Mouse (Mus musculus): ENCODE measurements around the gene Mucl3.

Mucl3 gene

DNA sequence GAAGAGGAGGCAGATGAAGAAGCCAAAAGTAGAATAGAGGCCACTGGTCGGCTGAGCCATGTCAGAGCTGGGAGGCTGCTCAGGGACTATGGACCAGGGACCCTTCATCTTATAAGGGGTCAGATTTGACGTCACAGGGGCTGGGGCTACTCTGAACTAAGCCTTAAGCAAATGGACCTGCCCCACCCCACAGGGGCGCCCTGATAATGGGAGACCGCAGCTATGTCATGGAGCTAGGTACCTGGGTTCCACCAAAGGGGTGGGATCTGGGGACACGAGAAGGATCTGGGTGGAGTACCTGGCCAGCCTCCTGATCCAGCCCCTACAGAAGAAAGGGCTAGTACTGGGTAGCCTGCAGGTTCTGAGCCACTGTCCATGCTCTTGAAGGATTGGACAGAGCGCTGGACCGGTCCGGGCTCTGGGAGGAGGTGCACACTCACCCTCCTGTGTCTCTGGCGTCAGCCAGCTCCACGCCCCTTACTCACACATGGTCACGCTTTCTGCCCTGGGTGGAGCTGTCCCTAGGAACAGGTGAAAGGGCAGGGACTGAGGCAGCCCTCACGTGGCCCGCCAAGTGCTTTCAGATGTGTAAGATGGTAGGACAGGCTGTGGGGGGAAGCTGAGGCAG, at the start of gene Mucl3:
Mucl3 (minus strand) TSS at position 87 of the 628 bp plus-strand sequence.
- DNase-seq = peak in 1 of 2 experiments; percentile 53

DNA sequence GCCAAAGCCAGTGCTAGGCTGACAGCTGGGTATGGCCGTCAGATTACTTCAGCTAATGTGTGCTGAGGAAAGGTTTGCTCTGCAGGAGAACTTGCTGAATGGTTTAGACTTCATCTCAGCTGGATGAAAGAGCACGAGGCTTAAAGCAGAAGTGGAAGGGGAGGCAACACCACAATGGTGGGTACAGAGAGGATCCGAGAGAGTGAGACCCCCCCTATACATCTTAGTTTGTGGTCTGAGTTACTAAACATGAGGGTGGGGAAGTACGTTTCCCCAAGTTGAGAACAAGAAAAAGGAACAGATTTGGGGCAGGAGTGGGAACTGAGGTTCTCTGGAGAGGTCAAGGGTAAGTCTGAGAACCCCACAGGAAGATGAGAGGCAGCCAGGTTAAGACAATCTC, 48.9 kb upstream of the Mucl3 start:
- no peak for DNase-seq

DNA sequence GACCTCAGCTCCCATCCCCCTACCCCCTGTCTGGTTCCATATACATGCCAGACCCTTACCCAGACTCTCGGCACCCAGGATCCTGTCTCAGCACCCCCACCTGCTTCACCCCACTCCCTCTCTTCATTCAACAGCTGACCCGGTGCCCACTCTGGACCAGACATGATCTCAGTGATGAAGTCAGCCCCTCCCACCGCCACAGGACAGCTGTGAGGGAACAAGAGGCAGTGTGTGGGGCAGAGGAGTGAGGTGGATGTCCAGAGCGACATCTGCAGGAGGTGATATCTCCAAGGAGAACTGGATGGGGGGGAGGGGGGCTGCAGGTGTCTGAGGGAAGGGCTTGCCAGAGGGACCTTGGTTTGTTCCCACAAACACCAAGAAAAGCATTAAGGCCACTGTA, 48.3 kb upstream of the Mucl3 start:
- DNase-seq = peak in 1 of 2 experiments; percentile 32

DNA sequence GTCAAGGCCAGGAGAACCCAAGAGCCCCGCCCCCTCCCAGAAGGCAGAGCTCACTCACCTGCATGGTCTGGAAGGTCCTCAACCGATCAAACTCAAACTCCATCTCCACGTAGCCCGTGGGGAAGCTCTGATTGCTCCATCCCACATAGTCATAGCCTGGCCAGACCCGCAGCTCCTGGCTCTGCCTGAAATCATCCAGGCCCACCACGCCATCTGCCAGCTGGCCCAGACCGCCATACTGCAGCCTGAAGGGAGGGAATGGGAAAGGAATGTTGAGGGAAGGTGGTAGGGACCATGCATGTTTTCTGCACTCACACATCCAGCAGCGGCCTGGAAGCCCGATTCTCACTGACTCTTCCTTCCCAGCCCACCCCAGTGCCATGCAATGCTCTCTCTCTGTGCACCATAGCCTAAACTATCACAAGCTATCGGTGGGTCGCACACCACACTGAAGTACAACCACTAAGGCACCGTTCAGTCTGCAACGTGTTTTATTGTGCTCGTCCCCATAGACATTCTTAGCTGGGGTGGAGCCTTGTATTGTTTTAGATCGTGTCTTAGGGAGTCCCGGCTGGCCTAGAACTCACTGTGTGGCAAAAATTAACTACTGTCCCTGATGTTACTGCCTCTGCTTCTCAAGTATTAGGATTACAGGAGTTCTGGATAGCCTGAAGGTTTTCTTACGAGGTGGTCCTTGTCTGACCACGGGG, 46.6 kb upstream of the Mucl3 start:
- peak in 1 of 2 experiments; percentile 27 for DNase-seq

DNA sequence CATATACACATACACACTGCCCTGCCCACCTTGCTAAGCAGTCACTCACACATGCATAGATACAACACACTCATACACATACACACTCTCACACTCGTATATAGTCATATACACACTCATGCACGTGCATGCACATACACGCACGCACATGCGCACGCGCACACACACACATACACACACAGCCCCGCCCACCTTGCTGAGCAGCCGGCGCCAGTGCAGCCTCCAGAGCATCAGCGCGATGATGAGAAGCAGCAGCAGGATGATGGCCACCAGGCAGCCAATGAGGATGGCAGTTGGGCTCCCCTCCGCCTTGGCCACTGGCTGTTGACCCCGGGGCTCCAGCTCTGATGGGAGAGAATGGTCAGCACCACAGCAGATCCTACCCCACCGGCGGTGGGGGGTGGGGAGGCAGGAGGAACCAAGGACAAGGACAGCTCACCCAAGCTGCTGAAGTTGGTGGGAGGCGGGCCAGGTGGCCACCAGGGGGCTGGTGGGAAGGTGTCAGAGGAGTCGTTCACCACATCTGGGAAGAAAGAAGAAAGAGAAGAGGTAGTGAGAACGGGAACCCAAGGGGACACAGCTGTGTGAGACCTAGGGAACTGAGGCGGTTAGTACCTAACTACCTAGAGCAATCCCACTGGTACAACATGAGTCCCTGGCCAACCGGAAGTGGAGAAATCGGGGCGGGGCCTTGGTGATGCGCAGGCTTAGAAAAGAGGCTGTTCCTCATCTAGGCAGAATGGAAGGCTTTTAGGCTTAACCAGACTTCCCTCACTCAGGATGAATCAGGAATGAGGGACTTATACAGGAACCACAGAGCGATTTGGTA, 45.1 kb upstream of the Mucl3 start:
- DNase-seq = peak in 1 of 2 experiments; percentile 27

DNA sequence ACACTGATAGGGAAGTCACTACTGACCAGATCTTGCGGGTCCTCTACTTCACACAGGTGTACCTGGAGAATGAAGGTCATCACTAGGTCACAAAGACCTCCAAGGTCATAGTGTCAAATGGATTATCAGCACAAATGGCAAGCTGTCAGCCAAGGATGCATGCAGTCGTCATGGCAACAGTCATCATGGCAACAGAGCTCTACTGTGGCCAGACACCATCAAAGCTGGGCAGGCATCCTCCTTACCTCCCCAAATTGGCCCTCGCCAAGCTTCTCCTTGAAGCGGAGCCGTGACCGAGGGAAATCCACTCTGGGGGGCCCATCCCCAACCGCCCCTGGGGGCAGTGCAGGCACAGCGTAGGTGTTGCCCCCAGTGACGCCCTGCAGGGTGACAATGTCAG, 41.6 kb upstream of the Mucl3 start:
- DNase-seq = peak in 1 of 2 experiments; percentile 26

DNA sequence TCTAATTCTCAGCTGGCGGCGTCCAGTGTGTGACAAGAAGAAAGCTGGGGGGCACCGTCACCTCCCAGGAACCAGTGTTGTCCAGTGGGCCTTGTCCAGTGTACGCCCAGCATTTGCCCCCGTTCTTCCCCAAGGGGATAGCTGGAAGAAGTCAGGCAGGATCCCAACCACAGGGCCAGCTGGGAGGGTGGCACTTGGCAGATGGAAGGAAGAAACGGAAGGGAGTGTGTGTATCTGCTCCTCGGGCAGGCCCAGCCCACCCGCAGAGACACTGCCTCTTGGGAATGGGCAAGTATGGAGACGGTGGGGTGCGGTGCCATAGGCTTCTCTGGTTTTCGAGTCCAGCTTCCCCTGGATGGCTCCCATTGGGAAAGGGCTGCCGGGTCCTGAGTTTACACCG, 38.5 kb upstream of the Mucl3 start:
- peak in 1 of 2 experiments; percentile 39 for DNase-seq

DNA sequence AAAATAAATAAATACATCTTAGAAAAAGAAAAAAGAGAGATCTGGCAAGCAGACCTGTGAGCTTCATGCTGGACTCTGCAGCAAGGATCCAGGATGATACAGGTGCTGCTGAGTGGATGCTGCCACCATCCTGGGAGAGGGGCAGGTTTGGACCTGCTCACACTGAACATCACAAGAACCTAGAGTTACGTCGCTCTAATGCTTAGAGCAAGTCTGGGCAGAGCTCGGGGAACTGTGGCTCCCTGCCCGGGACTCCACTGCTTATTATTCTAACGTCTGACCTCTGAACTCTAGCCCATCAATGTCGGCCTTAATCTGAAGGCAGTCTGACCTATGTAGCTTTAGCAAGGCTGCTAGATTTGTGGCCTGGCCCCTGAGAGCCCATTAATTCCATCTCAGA, 37.1 kb upstream of the Mucl3 start:
- peak in 1 of 2 experiments; percentile 30 for DNase-seq

DNA sequence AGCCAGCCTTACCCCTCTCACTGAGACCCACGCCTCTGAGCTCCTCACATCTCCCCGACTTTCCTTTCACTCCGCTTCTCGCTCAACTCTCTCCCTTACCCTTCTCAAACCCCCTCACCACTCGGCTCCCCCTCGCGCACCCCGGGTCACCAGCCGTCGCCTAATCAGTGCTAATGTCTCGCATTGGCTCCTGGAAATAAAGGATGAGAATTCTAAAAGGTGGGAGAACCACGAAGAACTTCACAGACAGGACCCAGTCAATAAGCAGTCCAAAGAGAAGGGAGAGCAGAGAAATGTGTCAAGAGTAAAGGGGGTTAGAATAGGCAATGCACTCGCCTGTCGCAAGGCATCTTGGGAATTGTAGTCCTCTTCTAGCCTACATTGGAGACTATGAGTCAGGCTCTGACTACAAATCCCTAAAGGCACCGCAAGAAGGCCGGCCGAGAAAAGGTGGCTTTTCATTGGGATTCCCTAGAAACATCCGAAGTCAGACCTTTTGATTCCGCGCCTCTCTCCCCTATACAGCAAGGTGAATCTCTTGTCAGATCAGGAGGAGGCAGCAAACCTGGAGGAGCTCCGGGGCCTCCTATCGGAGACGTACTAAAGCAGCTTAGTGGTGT, 30.0 kb upstream of the Mucl3 start, which contains the start of gene Gtf2h4:
Gtf2h4 (minus strand) TSS at position 324 of the 620 bp plus-strand sequence.
- peak; percentile 93 to 96 for DNase-seq

DNA sequence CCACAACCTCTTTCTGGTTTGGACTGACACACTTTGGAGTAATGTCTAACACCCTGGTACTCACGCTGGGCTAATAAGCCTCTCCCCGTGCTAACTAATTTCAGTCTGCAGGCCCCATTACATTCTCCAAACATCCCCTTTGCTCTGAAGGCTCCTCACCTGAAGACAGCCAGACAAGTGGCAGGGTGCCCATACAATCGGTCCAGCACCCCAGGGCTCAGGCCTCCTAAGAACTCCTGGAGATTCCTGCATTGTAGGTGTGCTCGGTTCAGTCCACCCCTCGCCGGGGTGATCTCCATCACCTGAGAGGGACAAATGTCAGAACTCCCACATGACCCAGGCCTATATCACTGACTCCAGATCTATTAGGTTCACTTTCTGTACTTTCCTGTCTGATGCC, 29.0 kb upstream of the Mucl3 start:
- DNase-seq = peak in 1 of 2 experiments; percentile 29

DNA sequence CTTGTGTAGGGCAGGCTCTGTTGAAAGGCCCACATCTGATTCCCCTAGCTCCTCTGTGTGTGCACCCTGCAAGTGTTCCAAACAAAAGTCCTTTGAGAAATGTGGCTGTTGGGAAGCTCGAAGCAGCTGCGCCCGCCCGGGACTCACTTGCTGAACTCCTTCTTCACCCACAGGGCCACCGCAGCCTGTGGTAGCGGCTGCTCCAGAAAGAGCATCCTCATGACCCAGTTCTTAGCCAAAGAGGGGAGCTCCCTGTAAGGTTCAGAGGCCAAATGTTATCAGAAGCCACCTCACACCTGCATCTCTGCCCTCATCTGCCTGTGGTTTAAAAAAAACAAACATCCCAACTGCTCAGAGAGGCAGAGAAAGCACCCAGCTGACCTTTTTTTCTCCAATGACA, 28.4 kb upstream of the Mucl3 start:
- no peak for DNase-seq

DNA sequence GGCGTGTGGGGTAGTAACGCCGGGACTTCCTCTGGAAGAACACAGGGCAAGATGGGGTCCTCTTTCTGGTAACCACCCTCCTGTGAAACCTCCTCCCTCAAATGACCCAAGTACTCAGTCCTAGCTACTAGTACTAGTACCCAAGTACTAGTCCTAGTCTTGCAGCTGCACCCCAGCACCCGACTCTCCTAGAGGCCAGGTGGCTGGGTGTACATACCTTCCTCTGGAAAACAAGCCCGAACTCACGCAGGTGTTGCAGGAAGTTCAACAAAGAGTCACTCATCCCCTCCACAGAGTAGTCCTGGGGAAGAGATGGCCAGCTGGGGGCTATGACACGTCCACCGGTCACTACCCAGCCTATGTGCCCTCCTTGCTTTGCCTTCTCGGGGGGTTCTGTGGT, 26.2 kb upstream of the Mucl3 start:
- no peak for DNase-seq

DNA sequence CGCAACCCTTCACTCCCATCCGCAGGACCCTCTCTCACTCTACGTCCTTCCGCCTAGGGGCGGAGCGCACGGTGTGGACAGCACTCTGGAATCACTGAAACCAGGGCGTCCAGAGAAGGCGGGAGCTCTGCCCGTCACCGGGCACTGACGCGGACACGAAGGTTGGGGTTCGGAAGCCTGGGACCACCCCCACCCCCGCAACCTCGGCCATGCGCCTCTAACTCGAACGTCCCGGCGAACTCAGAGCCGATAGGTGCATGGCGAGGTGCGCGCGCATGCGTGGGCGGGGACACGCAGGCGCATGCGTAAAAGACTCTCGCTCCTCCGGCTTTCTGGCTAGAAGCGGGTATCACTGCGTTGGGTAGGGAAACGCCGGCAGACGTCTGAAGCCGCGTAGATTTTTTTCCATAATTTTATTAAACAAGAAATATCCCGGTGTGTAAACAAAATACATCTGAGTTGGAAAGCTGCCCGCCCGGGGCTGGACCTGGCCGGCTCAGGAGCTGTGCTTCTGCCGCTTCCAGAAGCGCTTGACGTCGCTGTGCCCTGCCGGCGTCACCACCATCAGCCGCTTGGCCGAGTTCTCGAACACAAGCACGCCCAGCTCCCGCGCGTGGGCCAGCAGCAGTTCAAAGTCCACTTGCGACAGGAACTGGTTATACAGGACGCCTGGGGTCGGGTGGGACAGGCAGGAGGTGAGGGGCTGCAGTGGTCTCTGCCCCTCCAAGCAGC, 24.0 kb upstream of the Mucl3 start, which contains the start of gene Vars2:
Vars2 (minus strand) TSS at position 259 of the 732 bp plus-strand sequence.
- peak; percentile 97 for DNase-seq

DNA sequence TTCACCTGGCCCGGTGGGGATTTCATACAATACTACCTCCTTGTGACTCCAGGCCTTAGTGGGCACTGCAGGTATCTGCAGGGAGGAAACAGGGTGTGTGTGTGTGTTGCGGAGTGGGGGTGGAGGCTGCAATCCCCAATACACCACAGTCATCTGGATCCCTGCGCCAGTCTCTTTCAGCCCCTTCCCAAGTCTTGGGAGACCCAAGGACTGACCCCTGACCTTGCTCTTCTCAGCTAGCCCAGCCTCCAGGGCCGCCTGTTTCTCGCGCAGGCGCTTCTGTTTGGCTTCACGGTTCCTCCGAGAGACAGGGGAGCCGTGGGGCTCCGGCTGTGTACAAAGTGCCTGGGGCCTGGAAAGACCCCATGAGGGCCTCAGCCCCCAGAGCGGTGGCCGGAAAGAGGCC, 23.4 kb upstream of the Mucl3 start:
- DNase-seq = peak in 1 of 2 experiments; percentile 55

DNA sequence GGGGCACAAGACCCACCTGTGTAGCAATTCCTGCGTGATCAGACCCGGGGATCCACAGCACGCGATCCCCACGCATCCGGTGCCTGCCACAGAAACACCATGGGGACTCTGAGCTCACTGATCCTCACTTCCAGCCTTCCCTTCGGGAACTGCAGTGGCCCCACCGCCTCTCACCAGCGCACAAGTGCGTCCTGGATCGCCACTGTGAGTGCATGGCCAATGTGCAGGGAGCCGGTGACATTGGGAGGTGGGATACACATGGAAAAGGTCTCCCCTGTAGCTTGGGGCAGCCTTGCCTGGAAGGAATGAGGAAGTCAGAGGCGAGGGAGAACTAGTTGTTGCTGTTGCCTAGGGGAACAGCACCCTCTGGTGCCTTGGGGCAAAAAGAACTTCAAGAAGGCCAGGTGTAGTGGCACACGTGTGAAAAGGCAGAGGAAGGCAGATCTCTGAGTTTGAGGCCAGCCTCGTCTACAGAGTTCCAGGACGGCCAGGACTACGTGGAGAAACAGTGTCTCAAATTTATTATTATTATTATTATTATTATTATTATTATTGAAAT, 22.5 kb upstream of the Mucl3 start:
- peak; percentile 45 to 74 for DNase-seq

DNA sequence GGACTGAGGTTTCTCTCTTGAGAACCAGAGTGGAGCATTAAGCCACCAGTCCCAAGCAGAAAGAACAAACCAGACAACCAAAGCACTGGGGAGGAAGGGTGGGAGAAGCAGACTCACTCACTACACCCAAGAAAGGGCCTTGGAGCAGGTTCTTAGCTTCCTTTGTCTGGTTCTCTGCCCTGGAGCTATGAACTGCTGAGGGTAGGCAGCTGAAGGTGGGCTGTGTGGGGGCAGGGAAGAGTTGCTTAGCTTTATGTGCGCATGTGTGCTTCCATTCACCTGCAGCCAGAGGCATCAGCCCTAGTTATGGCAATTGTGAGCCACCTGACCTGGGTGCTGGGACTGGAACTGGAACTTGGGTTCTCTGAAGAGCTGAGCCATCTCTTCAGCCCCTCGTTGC, 9.6 kb upstream of the Mucl3 start:
- no peak for DNase-seq

DNA sequence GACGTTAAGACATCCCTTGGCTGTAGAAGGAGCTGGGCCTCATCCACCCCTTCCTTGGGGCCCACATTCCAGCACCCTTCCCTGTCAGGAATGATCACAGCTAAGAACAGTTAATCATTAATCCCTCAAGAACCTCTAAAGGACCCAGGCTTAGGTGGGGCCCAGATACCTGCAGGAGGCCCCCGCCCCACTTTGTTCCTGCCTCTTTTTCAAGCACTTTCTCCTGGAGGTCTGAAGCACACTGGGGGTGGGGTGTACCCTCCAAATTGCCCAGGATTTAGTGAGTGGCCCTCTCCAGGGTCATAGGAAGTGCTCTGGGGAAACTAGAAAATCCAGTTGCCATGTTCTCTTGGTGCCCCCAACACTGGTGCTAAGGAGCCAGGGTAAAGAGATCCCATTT, 5.9 kb upstream of the Mucl3 start:
- peak in 1 of 2 experiments; percentile 71 for DNase-seq

DNA sequence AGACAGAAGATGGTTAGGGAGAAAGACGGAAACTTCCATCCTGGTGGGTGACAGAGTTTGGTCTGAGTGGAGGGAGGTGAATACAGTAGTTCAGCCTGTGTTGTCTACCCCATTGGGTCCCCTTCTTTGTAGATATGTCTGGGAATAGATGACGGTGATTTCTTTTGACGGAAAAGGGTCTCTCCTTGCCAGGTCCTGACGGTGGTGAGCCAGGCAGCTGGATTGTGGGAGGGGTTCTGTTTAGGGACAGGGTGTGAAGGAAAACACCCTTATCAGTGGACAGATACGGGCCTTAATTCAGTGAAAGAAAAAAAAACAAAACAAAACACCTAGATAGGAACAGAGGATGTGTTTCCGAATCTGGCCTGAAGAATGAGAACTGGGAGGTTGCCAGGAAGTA, 4.1 kb downstream of the Mucl3 start:
- no peak for DNase-seq

DNA sequence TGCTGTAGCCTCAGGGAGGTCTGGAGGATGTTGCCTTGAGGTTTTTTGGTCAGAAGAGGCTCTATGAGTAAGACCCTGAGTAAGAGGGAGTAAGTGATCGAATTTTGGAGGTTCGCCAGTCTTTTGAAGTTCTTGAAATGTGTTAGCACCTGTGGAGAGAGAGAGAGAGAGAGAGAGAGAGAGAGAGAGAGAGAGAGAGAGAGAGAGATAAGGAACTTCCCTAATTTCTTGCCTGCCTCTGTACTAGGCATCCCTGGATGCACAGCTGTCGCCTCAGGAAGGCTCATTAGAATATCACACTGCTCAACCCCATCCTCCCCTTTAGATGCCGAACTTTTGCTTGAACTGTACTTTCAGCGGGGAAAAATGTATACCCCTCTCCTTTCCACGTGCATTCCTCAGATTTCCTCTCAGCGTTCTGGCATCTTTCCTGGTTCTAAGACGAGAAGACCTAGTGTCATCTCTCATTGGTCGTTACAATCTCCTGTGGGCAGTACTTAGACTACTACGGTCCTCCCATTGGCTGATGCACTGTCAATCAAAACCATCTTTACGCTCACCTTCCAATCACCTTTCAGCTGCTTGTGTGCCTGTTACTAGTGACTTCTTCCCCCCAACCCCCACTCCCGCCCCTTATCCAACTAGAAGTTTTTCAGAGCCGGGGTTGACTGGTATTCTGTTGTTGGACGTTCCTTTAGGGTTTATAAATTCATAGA, 4.9 kb downstream of the Mucl3 start:
- peak; percentile 60 to 74 for DNase-seq

DNA sequence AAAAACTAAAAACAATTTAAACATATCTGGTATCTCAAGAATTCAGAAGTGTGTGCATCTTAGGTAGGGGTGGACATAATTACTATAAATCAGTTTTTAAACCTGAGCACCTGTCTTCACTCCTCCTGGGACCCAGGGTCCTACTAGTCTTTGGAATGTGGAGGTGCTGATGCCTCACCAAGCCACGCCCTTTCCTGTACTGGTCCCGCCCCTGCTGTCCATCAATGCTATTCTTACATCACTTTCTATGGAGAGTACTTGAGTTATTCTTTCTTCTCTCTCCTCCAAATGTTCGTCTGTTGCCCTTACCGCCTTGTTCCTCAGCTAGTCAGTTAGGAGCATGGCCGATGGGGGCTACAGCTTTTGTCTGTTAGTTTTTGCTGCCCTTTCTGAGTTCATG, 7.1 kb downstream of the Mucl3 start:
- DNase-seq = peak in 1 of 2 experiments; percentile 43

DNA sequence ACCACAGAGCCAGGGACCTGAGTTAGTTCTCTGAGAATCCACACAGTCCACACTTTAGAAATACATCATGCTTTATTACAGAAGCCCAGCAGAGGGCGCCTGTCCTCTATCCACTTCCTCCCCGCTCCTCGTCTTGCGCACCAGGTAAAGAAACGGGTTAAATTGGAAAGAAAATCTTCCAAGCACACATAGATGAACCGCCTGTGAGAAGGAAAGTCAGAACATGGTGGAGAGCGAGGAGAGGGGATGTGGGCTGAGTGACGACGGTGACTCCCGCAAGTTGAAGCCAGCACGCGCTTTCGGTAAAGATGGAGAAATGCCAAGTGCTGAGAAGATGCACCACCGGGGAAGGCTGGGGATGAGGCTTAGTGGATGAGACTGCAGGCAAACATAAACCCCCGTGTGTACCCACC, 7.8 kb downstream of the Mucl3 start:
- peak; percentile 61 to 84 for DNase-seq

Measured in kidney, postnatal 25 days (tissue).